Mouse (Mus musculus) layer of hippocampus, adult 9-11 months (tissue): ENCODE results near the gene Ngp.
A peak's percentile ranks its signal among the peaks of the same experiment; 100 is the strongest.

ENCODE experiments used
- DNase-seq: peaks from one replicate; pipeline ENCODE4 v3.0.0; 2022

Ngp gene

GRCm38 (mm10) chr9:110436041-110436440, 16.5 kb downstream of the Ngp start:
- no peak for DNase-seq

- no peak for DNase-seq
Measured at GRCm38 (mm10) chr9:110440049-110440448, 20.5 kb downstream of the Ngp start.

- DNase-seq, result no peak
Measured at GRCm38 (mm10) chr9:110440559-110440958, 21.0 kb downstream of the Ngp start.

DNA sequence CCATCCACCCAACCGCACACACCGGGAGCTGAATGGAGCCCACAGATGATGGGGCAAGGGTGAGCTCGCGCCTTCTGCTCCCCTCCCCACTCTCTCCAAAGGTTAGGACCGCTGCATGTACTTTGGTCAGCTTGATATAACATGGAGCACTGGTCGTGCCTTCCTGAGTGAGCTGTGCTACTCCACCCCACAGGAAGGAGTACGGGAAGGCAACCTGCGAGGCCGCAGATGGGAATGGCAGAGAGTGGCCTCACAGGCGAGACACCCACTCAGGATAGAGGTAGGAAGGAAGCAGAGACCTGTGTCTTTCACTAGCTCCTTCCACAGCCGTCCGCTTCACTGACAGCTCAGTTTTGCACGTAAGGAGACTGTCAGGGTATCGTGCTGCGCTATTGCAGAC, 28.8 kb downstream of the Ngp start:
- DNase-seq, result no peak

- peak; percentile 82 for DNase-seq
Measured at GRCm38 (mm10) chr9:110448857-110449617, 29.5 kb downstream of the Ngp start.

DNA sequence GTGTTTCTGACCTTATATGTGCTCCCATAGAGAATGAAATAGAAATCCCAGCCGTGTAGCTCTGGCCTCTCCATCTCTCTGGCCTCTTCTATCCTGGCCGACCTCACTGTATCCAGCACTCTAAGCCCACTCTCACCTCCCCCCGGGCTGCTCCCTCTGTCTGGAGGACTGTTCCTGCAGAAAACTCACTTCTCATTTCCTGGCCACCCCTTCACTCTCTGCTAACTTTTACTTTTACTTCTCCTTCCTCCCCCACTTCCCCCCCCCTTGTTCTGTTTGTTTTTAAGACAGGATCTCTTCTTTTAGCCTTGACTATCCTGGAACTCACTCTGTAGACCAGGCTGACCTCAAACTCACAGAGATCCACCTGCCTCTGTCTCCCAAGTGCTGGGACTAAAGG, 33.0 kb downstream of the Ngp start:
- DNase-seq, result no peak

- DNase-seq, result no peak
Measured at GRCm38 (mm10) chr9:110457926-110458325, 38.4 kb downstream of the Ngp start.

GRCm38 (mm10) chr9:110459145-110459727, 39.7 kb downstream of the Ngp start:
- DNase-seq, result peak; percentile 47

DNA sequence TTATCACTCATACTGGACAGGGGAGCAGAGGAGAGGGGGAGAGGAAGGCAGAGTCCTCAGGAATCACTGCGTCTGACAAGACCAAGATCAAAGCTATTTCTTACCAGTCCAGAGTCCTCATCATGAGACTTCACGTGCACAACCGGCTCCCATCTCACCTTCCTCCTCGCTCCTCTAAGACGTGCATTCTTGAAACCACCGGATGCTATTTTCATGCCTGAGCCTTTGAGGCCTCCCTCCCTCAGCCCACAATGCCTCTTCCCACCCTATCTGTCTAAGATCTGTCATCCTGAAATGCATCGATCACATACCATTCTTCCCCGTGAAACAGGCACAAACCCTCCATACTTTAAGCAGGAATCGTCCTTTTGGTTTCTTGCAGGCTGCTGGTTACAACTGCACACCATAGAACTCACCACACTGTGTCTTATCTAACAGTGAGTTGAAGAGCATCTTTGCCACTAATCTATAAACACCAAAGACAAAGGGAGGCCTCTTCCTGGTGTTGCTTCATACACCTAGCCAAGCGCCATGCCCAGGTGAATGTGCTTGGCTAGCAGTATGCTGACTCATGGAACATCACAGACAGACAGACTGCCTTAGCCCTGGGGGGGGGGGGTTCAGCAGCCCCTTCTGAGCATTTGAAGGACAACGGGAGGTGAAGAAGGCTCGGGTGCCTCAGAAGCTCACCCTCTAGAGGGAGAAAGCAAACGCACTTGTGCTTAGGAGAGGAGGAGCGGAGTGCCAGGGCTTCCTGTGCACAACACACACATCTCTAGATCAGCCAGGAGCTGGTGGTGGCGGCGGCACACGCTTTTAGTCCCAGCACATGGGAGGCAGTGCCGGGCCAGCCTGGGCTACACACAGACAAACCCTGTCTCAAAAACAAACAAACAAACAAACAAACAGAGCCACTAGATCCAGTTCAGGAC, 41.6 kb downstream of the Ngp start:
- DNase-seq, result no peak

GRCm38 (mm10) chr9:110462321-110462720, 42.8 kb downstream of the Ngp start:
- DNase-seq, result no peak

DNA sequence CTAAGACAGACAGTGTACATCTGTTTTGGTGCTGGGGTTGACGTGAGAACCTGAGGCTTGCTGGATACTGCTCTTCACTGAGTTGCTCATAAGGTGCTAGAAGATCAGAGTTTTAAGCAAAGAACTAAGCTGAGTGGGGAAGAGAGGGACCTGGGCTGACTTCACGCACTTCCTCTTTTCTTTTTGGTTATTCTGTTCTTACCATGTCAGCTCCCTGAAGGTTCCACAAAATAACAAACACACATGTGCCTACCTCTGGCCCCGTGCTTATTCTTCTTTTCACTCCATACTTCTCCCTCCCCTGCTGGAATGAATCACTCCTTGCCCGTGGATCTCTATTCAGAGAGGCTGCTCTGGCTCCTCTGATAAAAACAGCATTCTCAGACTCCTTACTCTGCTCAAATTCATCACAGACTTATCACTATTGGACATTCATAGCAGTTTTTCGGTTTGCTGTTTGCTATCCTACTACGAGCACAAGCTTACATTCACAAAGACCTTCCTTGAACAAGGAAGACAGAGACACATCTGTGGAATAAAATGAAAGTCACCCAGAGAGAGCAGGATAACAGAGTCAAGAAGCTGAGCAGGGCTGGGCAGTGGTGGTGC, 44.5 kb downstream of the Ngp start:
- DNase-seq, result no peak

- DNase-seq, result no peak
Measured at GRCm38 (mm10) chr9:110465336-110465735, 45.8 kb downstream of the Ngp start.

GRCm38 (mm10) chr9:110466179-110466578, 46.6 kb downstream of the Ngp start:
- DNase-seq, result no peak
